Mouse (Mus musculus): ENCODE data around the gene Ppp4r1. TPM values are rescaled to one million over a fixed set of nuclear protein-coding genes. Genes with fewer than 3 reads are reported as not detected.

The Ppp4r1 gene
- polyA plus RNA-seq, 1 experiment = not detected

GRCm38 (mm10) chr17:65793307-65793930 lies 11.0 kb downstream of the Ppp4r1 start:
- Histone ChIP-seq H3K4me3 (ENCODE audit: insufficient read depth, low read depth, low read length) (no peak overlapping the region), H3K4me1 (ENCODE audit: control insufficient read depth, insufficient read depth, low read length) (peaks cover 8% of the 10 kb centered on the region), H3K27ac (ENCODE audit: insufficient read depth, low read depth, low read length) (no peak overlapping the region)
- 97% methylated on average over 12 of the region's 12 CpGs for WGBS
- TF ChIP-seq CTCF (IDR thresholded peaks at IDR 0.05; ENCODE audit: insufficient read depth, low read depth, low read length) = no peak
- TF ChIP-seq POLR2A (IDR thresholded peaks at IDR 0.05; ENCODE audit: insufficient read depth, low read depth, low read length) = no peak

- no peak for TF ChIP-seq CTCF (IDR thresholded peaks at IDR 0.05; ENCODE audit: insufficient read depth, low read depth, low read length)
- TF ChIP-seq POLR2A (IDR thresholded peaks at IDR 0.05; ENCODE audit: insufficient read depth, low read depth, low read length) = no peak
- Histone ChIP-seq H3K4me1 (ENCODE audit: control insufficient read depth, insufficient read depth, low read length) (peaks cover 5% of the 10 kb centered on the region; the same call in 1 of the 2 replicates), H3K27ac (ENCODE audit: insufficient read depth, low read depth, low read length) (no peak overlapping the region), H3K4me3 (ENCODE audit: insufficient read depth, low read depth, low read length) (no peak overlapping the region)
- WGBS = 92% methylated on average over 13 of the region's 13 CpGs
Measured at GRCm38 (mm10) chr17:65794096-65794850, 11.9 kb downstream of the Ppp4r1 start.

- TF ChIP-seq CTCF (IDR thresholded peaks at IDR 0.05; ENCODE audit: insufficient read depth, low read depth, low read length) (no peak), POLR2A (IDR thresholded peaks at IDR 0.05; ENCODE audit: insufficient read depth, low read depth, low read length) (no peak)
- Histone ChIP-seq H3K27ac (ENCODE audit: insufficient read depth, low read depth, low read length) (no peak overlapping the region), H3K4me3 (ENCODE audit: insufficient read depth, low read depth, low read length) (no peak overlapping the region), H3K4me1 (ENCODE audit: control insufficient read depth, insufficient read depth, low read length) (peaks cover 2% of the 10 kb centered on the region; the same call in 1 of the 2 replicates)
- WGBS = 76% methylated on average over 7 of the region's 7 CpGs
Measured at GRCm38 (mm10) chr17:65796056-65796455, 13.7 kb downstream of the Ppp4r1 start.

GRCm38 (mm10) chr17:65798446-65798845 lies 16.1 kb downstream of the Ppp4r1 start:
- H3K4me3 ChIP-seq (ENCODE audit: insufficient read depth, low read depth, low read length) = no peak overlapping the region
- TF ChIP-seq POLR2A (IDR thresholded peaks at IDR 0.05; ENCODE audit: insufficient read depth, low read depth, low read length) = no peak
- no peak for TF ChIP-seq CTCF (IDR thresholded peaks at IDR 0.05; ENCODE audit: insufficient read depth, low read depth, low read length)
- peaks cover 7% of the 10 kb centered on the region for H3K4me1 ChIP-seq (ENCODE audit: control insufficient read depth, insufficient read depth, low read length)
- no peak overlapping the region for H3K27ac ChIP-seq (ENCODE audit: insufficient read depth, low read depth, low read length)
- WGBS = 68% methylated on average over 4 of the region's 4 CpGs

GRCm38 (mm10) chr17:65799353-65799752 lies 17.0 kb downstream of the Ppp4r1 start:
- H3K4me1 ChIP-seq (ENCODE audit: control insufficient read depth, insufficient read depth, low read length) = peaks cover 7% of the 10 kb centered on the region
- H3K27ac ChIP-seq (ENCODE audit: insufficient read depth, low read depth, low read length) = no peak overlapping the region
- H3K4me3 ChIP-seq (ENCODE audit: insufficient read depth, low read depth, low read length) = no peak overlapping the region
- TF ChIP-seq CTCF (IDR thresholded peaks at IDR 0.05; ENCODE audit: insufficient read depth, low read depth, low read length) (no peak), POLR2A (IDR thresholded peaks at IDR 0.05; ENCODE audit: insufficient read depth, low read depth, low read length) (no peak)
- 89% methylated on average over 1 of the region's 1 CpGs for WGBS

GRCm38 (mm10) chr17:65800451-65800850 lies 18.1 kb downstream of the Ppp4r1 start:
- WGBS = 86% methylated on average over 6 of the region's 6 CpGs
- no peak overlapping the region for H3K4me3 ChIP-seq (ENCODE audit: insufficient read depth, low read depth, low read length)
- TF ChIP-seq POLR2A (IDR thresholded peaks at IDR 0.05; ENCODE audit: insufficient read depth, low read depth, low read length) = no peak
- TF ChIP-seq CTCF (IDR thresholded peaks at IDR 0.05; ENCODE audit: insufficient read depth, low read depth, low read length) = no peak
- H3K27ac ChIP-seq (ENCODE audit: insufficient read depth, low read depth, low read length) = no peak overlapping the region
- H3K4me1 ChIP-seq (ENCODE audit: control insufficient read depth, insufficient read depth, low read length) = peaks cover 7% of the 10 kb centered on the region

- TF ChIP-seq POLR2A (IDR thresholded peaks at IDR 0.05; ENCODE audit: insufficient read depth, low read depth, low read length) = no peak
- no peak for TF ChIP-seq CTCF (IDR thresholded peaks at IDR 0.05; ENCODE audit: insufficient read depth, low read depth, low read length)
- 28% methylated on average over 4 of the region's 4 CpGs for whole genome bisulfite sequencing
- Histone ChIP-seq H3K4me3 (ENCODE audit: insufficient read depth, low read depth, low read length) (no peak overlapping the region), H3K27ac (ENCODE audit: insufficient read depth, low read depth, low read length) (no peak overlapping the region), H3K4me1 (ENCODE audit: control insufficient read depth, insufficient read depth, low read length) (peaks cover 9% of the 10 kb centered on the region)
Measured at GRCm38 (mm10) chr17:65802026-65802425, 19.7 kb downstream of the Ppp4r1 start.

- Histone ChIP-seq H3K4me3 (ENCODE audit: insufficient read depth, low read depth, low read length) (no peak overlapping the region), H3K4me1 (ENCODE audit: control insufficient read depth, insufficient read depth, low read length) (peaks cover 10% of the 10 kb centered on the region), H3K27ac (ENCODE audit: insufficient read depth, low read depth, low read length) (0 out of 2 replicates have a peak overlapping the region, but pooled peaks have one; percentile 2)
- WGBS = 50% methylated on average over 4 of the region's 4 CpGs
- TF ChIP-seq CTCF (IDR thresholded peaks at IDR 0.05; ENCODE audit: insufficient read depth, low read depth, low read length) (no peak), POLR2A (IDR thresholded peaks at IDR 0.05; ENCODE audit: insufficient read depth, low read depth, low read length) (no peak)
Measured at GRCm38 (mm10) chr17:65805966-65806365, 23.6 kb downstream of the Ppp4r1 start.

- 32% methylated on average over 2 of the region's 2 CpGs for WGBS
- no peak overlapping the region; the same call in 1 of the 2 replicates for H3K27ac ChIP-seq (ENCODE audit: insufficient read depth, low read depth, low read length)
- H3K4me1 ChIP-seq (ENCODE audit: control insufficient read depth, insufficient read depth, low read length) = peaks cover 10% of the 10 kb centered on the region
Measured at GRCm38 (mm10) chr17:65806416-65806815, 24.0 kb downstream of the Ppp4r1 start.

More at GRCm38 (mm10) chr17:65806416-65806815, 24.0 kb downstream of the Ppp4r1 start:
- TF ChIP-seq POLR2A (IDR thresholded peaks at IDR 0.05; ENCODE audit: insufficient read depth, low read depth, low read length) = no peak
- no peak for TF ChIP-seq CTCF (IDR thresholded peaks at IDR 0.05; ENCODE audit: insufficient read depth, low read depth, low read length)
- no peak overlapping the region for H3K4me3 ChIP-seq (ENCODE audit: insufficient read depth, low read depth, low read length)
